Mouse (Mus musculus): ENCODE measurements at regions not wholly inside any gene's neighbourhood (a gene's known extent, or its start where the extent isn't known, plus 50 kb on each side); places are given as distances from the start of the nearest gene placed in this dataset.

DNA sequence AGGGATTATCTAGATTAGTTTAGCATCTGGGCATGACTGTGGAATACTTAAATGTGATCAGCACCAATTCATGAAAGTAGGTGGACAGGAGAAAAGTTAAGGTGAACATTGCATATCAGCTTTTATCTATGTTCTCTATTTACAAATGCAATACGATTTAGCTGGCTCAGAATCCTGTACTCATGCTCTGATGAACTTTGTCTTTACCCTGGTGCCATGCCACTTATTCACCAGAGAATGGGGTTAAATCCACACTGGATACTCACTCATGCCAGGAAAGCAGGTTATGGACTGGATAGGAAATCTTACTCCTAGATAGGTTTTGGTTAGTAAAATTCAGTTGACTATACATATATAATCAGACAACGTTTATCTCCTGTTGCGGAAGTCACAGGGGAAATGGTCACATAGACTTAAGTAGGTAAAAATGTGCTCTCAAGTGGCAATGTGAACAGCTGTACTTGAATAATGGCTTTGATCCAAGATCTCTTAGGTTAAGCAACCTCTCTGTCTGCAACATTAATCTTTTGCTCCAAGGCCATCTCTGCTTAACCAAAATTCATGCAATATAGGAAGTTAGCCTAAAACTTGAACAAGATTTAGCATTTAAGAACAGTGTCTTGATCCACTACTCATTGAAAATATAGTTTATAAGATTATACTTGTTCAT is 1206.7 kb upstream of the Ppp6c start:
- Histone ChIP-seq H3K27ac (replicated peaks; ENCODE audit: low read depth, low read length) (no peak overlapping the region), H3K36me3 (ENCODE audit: control insufficient read depth, insufficient read depth, low read length) (no peaks in the 10 kb centered on the region), H3K9ac (ENCODE audit: low read depth, low read length, severe bottlenecking) (no peak overlapping the region), H3K4me3 (replicated peaks; ENCODE audit: low read length) (no peak overlapping the region), H3K4me1 (ENCODE audit: control insufficient read depth, insufficient read depth, low read length) (no peaks in the 10 kb centered on the region), H3K9me3 (ENCODE audit: control insufficient read depth, low read length) (no peaks in the 10 kb centered on the region), H3K4me2 (replicated peaks; ENCODE audit: low read depth, low read length, severe bottlenecking) (no peak overlapping the region), H3K27me3 (ENCODE audit: control insufficient read depth, insufficient read depth, low read length) (no peaks in the 10 kb centered on the region)
- no peak for TF ChIP-seq POLR2A (IDR thresholded peaks at IDR 0.05; ENCODE audit: borderline replicate concordance, extremely low read depth, insufficient read depth, insufficient read length)
- DNase-seq (ENCODE audit: low spot score) (no peak), ATAC-seq (ENCODE audit: low FRiP score, low read depth) (no peak)
- WGBS, result 94% methylated on average over 3 of the region's 3 CpGs

GRCm38 (mm10) chr2:40431335-40431734 is 1205.1 kb upstream of the Ppp6c start:
- Histone ChIP-seq H3K27ac (replicated peaks; ENCODE audit: low read depth, low read length) (no peak overlapping the region), H3K36me3 (ENCODE audit: control insufficient read depth, insufficient read depth, low read length) (no peaks in the 10 kb centered on the region), H3K4me2 (replicated peaks; ENCODE audit: low read depth, low read length, severe bottlenecking) (no peak overlapping the region), H3K4me1 (ENCODE audit: control insufficient read depth, insufficient read depth, low read length) (no peaks in the 10 kb centered on the region), H3K9ac (ENCODE audit: low read depth, low read length, severe bottlenecking) (no peak overlapping the region), H3K27me3 (ENCODE audit: control insufficient read depth, insufficient read depth, low read length) (no peaks in the 10 kb centered on the region), H3K9me3 (ENCODE audit: control insufficient read depth, low read length) (no peaks in the 10 kb centered on the region), H3K4me3 (replicated peaks; ENCODE audit: low read length) (no peak overlapping the region)
- no peak for TF ChIP-seq POLR2A (IDR thresholded peaks at IDR 0.05; ENCODE audit: borderline replicate concordance, extremely low read depth, insufficient read depth, insufficient read length)
- no peak for ATAC-seq (ENCODE audit: low FRiP score, low read depth)
- no peak for DNase-seq (ENCODE audit: low spot score)
- 69% methylated on average over 2 of the region's 2 CpGs for WGBS

GRCm38 (mm10) chr2:40402418-40402817 is 1176.2 kb upstream of the Ppp6c start:
- Histone ChIP-seq H3K9me3 (ENCODE audit: control insufficient read depth, low read length) (no peaks in the 10 kb centered on the region), H3K36me3 (ENCODE audit: control insufficient read depth, insufficient read depth, low read length) (no peaks in the 10 kb centered on the region), H3K27ac (replicated peaks; ENCODE audit: low read depth, low read length) (no peak overlapping the region), H3K4me2 (replicated peaks; ENCODE audit: low read depth, low read length, severe bottlenecking) (no peak overlapping the region), H3K9ac (ENCODE audit: low read depth, low read length, severe bottlenecking) (no peak overlapping the region), H3K27me3 (ENCODE audit: control insufficient read depth, insufficient read depth, low read length) (no peaks in the 10 kb centered on the region), H3K4me1 (ENCODE audit: control insufficient read depth, insufficient read depth, low read length) (no peaks in the 10 kb centered on the region), H3K4me3 (replicated peaks; ENCODE audit: low read length) (no peak overlapping the region)
- no peak for TF ChIP-seq POLR2A (IDR thresholded peaks at IDR 0.05; ENCODE audit: borderline replicate concordance, extremely low read depth, insufficient read depth, insufficient read length)
- 87% methylated on average over 2 of the region's 2 CpGs for WGBS
- ATAC-seq (ENCODE audit: low FRiP score, low read depth) (no peak), DNase-seq (ENCODE audit: low spot score) (no peak)

Measured in limb, embryonic 14.5 days (tissue).